Mouse (Mus musculus): ENCODE data around the gene D1Ertd622e.

DNA sequence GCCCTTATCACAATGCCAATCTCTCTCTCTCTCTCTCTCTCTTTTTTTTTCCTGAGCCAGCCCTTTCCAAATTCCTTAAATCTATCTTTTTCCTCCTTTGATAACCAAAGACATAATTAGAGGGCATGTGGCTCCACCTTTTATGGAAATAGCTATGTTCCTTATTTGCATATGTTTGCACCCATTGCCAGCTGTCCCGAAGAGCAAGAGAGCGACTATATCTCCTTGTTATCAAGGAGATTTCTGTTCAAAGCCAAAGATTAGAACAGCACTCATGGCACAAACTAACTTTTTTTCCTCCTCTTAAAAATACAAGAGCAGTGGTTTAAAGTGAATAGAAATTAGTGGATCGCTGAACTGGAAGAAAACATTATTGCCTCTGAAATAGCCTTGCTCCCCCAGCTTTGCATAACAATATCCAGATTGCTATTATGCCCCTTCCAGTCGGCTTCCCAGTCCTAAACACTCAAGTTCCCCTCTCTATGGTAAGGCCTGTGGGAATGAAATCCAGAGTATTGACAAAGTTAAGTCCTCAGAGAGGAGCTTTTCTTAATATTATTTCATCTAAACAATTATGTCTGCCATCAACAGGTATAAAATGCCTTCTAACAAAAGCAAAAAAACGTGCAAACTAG is 39.2 kb downstream of the D1Ertd622e start:
- TF ChIP-seq CTCF (IDR thresholded peaks at IDR 0.05; ENCODE audit: low read depth) (no peak), EP300 (IDR thresholded peaks at IDR 0.05; ENCODE audit: low read depth) (no peak)

Data from liver, embryonic 14.5 days (tissue).